Mouse (Mus musculus): ENCODE data around the gene Tnfrsf13c.

GRCm38 (mm10) chr15:82182311-82182710, 41.9 kb downstream of the Tnfrsf13c start:
- TF ChIP-seq GATA1 (IDR thresholded peaks at IDR 0.05; ENCODE audit: borderline replicate concordance, low read length) (no peak), FLI1 (IDR thresholded peaks at IDR 0.05; ENCODE audit: low read length) (no peak)

Data from megakaryocyte, embryonic 14.5 days (primary cell).